Mouse (Mus musculus): Measurements from ENCODE around the gene Hspa1l. TPM values are rescaled to one million over a fixed set of nuclear protein-coding genes. Genes with fewer than 3 reads are reported as not detected.
"Not testable (repeated sequence)": the region's sequence is repeated elsewhere in the genome, so short reads cannot be mapped to it uniquely, and the experiment has no call there.

Gene Hspa1l
- polyA plus RNA-seq (2015; fragmentation: Nextera tagmentation; extraction: Ambion mirVana), result 0.16 and 0.78 TPM in 2 replicates

GRCm38 (mm10) chr17:34972069-34972749, at the start of gene Hspa1l, which contains the start of gene Hspa1a:
Hspa1l (plus strand) TSS chr17:34972703.
Hspa1a (minus strand) TSS chr17:34972156.
- WGBS, result under 1% methylated on average over 32 of the region's 33 CpGs
- H3K4me3 ChIP-seq (replicated peaks), result peak within 1 kb of the TSS; percentile 34
- H3K9me3 ChIP-seq; H3K9ac ChIP-seq; H3K27ac ChIP-seq; H3K36me3 ChIP-seq; H3K4me1 ChIP-seq (replicated peaks): not testable (repeated sequence)
- peaks cover 21% of the 10 kb centered on the region for H3K27me3 ChIP-seq (replicated peaks)
- peak within 1 kb of the TSS; percentile 77 for H3K4me2 ChIP-seq (replicated peaks)
- ATAC-seq, result peak; percentile 98

GRCm38 (mm10) chr17:34922939-34923338, 49.6 kb upstream of the Hspa1l start:
- H3K4me2 ChIP-seq (replicated peaks), result no peak overlapping the region
- no peaks in the 10 kb centered on the region for H3K27me3 ChIP-seq (replicated peaks)
- H3K9ac ChIP-seq, result no peak overlapping the region
- no peak overlapping the region for H3K27ac ChIP-seq
- ATAC-seq, result 0 out of 2 replicates have a peak, but pooled peaks have one; percentile 13
- no peaks in the 10 kb centered on the region for H3K9me3 ChIP-seq
- H3K36me3 ChIP-seq, result no peaks in the 10 kb centered on the region
- H3K4me1 ChIP-seq (replicated peaks), result 0 out of 2 replicates have a peak, but pooled peaks cover 3% of the 10 kb centered on the region
- 48% methylated on average over 6 of the region's 6 CpGs for WGBS
- H3K4me3 ChIP-seq (replicated peaks), result no peak overlapping the region

- Histone ChIP-seq H3K36me3 (0 out of 2 replicates have a peak, but pooled peaks cover 3% of the 10 kb centered on the region), H3K9me3 (no peaks in the 10 kb centered on the region), H3K4me2 (replicated peaks) (no peak overlapping the region), H3K4me3 (replicated peaks) (no peak overlapping the region), H3K4me1 (replicated peaks) (no peaks in the 10 kb centered on the region), H3K27ac (no peak overlapping the region), H3K9ac (no peak overlapping the region), H3K27me3 (replicated peaks) (no peaks in the 10 kb centered on the region)
- no peak for ATAC-seq
- WGBS, result 71% methylated on average over 5 of the region's 5 CpGs
Measured at GRCm38 (mm10) chr17:34924258-34924657, 48.2 kb upstream of the Hspa1l start.

- 84% methylated on average over 18 of the region's 18 CpGs for WGBS
- Histone ChIP-seq H3K27ac (no peak overlapping the region), H3K9me3 (no peaks in the 10 kb centered on the region), H3K4me3 (replicated peaks) (no peak overlapping the region), H3K27me3 (replicated peaks) (no peaks in the 10 kb centered on the region), H3K4me2 (replicated peaks) (no peak overlapping the region), H3K9ac (no peak overlapping the region), H3K36me3 (0 out of 2 replicates have a peak, but pooled peaks cover 3% of the 10 kb centered on the region), H3K4me1 (replicated peaks) (peaks cover 8% of the 10 kb centered on the region)
- ATAC-seq, result no peak
Measured at GRCm38 (mm10) chr17:34927306-34928019, 45.0 kb upstream of the Hspa1l start.

GRCm38 (mm10) chr17:34928841-34929240, 43.7 kb upstream of the Hspa1l start:
- ATAC-seq, result no peak

GRCm38 (mm10) chr17:34931061-34931734, 41.3 kb upstream of the Hspa1l start, which contains the start of gene Neu1:
Neu1 (plus strand) TSS chr17:34931253.
- Histone ChIP-seq H3K9me3 (no peaks in the 10 kb centered on the region), H3K4me1 (replicated peaks) (peaks cover 19% of the 10 kb centered on the region), H3K27ac (peak within 1 kb of the TSS; percentile 45), H3K9ac (peak within 1 kb of the TSS; percentile 79), H3K36me3 (0 out of 2 replicates have a peak, but pooled peaks cover 3% of the 10 kb centered on the region), H3K27me3 (replicated peaks) (no peaks in the 10 kb centered on the region), H3K4me3 (replicated peaks) (peak within 1 kb of the TSS; percentile 75), H3K4me2 (replicated peaks) (peak within 1 kb of the TSS; percentile 91)
- peak; percentile 98 for ATAC-seq
- WGBS, result under 1% methylated on average over 38 of the region's 38 CpGs

More at GRCm38 (mm10) chr17:34928841-34929240, 43.7 kb upstream of the Hspa1l start:
- no peak overlapping the region for H3K4me2 ChIP-seq (replicated peaks)
- H3K36me3 ChIP-seq, result 0 out of 2 replicates have a peak, but pooled peaks cover 3% of the 10 kb centered on the region
- H3K9me3 ChIP-seq, result no peaks in the 10 kb centered on the region
- no peak overlapping the region for H3K9ac ChIP-seq
- H3K4me1 ChIP-seq (replicated peaks), result peaks cover 8% of the 10 kb centered on the region
- no peaks in the 10 kb centered on the region for H3K27me3 ChIP-seq (replicated peaks)
- H3K27ac ChIP-seq, result no peak overlapping the region
- 60% methylated on average over 4 of the region's 4 CpGs for WGBS
- no peak overlapping the region for H3K4me3 ChIP-seq (replicated peaks)

GRCm38 (mm10) chr17:34931735-34932098, 40.8 kb upstream of the Hspa1l start:
- Histone ChIP-seq H3K27me3 (replicated peaks) (no peaks in the 10 kb centered on the region), H3K4me2 (replicated peaks) (peak overlapping the region; percentile 91), H3K9me3 (no peaks in the 10 kb centered on the region), H3K4me1 (replicated peaks) (peaks cover 19% of the 10 kb centered on the region), H3K36me3 (0 out of 2 replicates have a peak, but pooled peaks cover 3% of the 10 kb centered on the region), H3K27ac (peak overlapping the region; percentile 45), H3K9ac (peak overlapping the region; percentile 79), H3K4me3 (replicated peaks) (peak overlapping the region; percentile 75)
- ATAC-seq, result peak; percentile 42; the same call in 1 of the 2 replicates
- WGBS, result 6% methylated on average over 14 of the region's 14 CpGs

GRCm38 (mm10) chr17:34932287-34932686, 40.2 kb upstream of the Hspa1l start:
- Histone ChIP-seq H3K27ac (no peak overlapping the region), H3K27me3 (replicated peaks) (no peaks in the 10 kb centered on the region), H3K9me3 (no peaks in the 10 kb centered on the region), H3K9ac (peak overlapping the region; percentile 79), H3K4me3 (replicated peaks) (peak overlapping the region; percentile 75), H3K4me2 (replicated peaks) (peak overlapping the region; percentile 91), H3K36me3 (0 out of 2 replicates have a peak, but pooled peaks cover 3% of the 10 kb centered on the region), H3K4me1 (replicated peaks) (peaks cover 19% of the 10 kb centered on the region)
- ATAC-seq, result no peak
- 65% methylated on average over 8 of the region's 8 CpGs for WGBS

- no peak overlapping the region for H3K27ac ChIP-seq
- ATAC-seq, result no peak
- WGBS, result 66% methylated on average over 24 of the region's 24 CpGs
Measured at GRCm38 (mm10) chr17:34934031-34934430, 38.5 kb upstream of the Hspa1l start.

GRCm38 (mm10) chr17:34934830-34935229, 37.7 kb upstream of the Hspa1l start:
- H3K27ac ChIP-seq, result no peak overlapping the region
- no peaks in the 10 kb centered on the region for H3K9me3 ChIP-seq
- WGBS, result 52% methylated on average over 8 of the region's 8 CpGs
- H3K4me1 ChIP-seq (replicated peaks), result peaks cover 19% of the 10 kb centered on the region
- H3K9ac ChIP-seq, result peak overlapping the region; percentile 17; the same call in 1 of the 2 replicates
- no peaks in the 10 kb centered on the region for H3K27me3 ChIP-seq (replicated peaks)
- ATAC-seq, result no peak
- no peaks in the 10 kb centered on the region for H3K36me3 ChIP-seq
- H3K4me3 ChIP-seq (replicated peaks), result no peak overlapping the region
- peak overlapping the region; percentile 36; the same call in 1 of the 2 replicates for H3K4me2 ChIP-seq (replicated peaks)

More at GRCm38 (mm10) chr17:34934031-34934430, 38.5 kb upstream of the Hspa1l start:
- no peak overlapping the region for H3K9ac ChIP-seq
- 0 out of 2 replicates have a peak, but pooled peaks cover under 1% of the 10 kb centered on the region for H3K36me3 ChIP-seq
- no peak overlapping the region; the same call in 1 of the 2 replicates for H3K4me3 ChIP-seq (replicated peaks)
- peaks cover 19% of the 10 kb centered on the region for H3K4me1 ChIP-seq (replicated peaks)
- H3K27me3 ChIP-seq (replicated peaks), result no peaks in the 10 kb centered on the region
- H3K9me3 ChIP-seq, result no peaks in the 10 kb centered on the region
- peak overlapping the region; percentile 36 for H3K4me2 ChIP-seq (replicated peaks)

GRCm38 (mm10) chr17:34937960-34938505, 34.5 kb upstream of the Hspa1l start:
- no peak overlapping the region for H3K4me2 ChIP-seq (replicated peaks)
- no peaks in the 10 kb centered on the region for H3K9me3 ChIP-seq
- no peak overlapping the region for H3K9ac ChIP-seq
- no peaks in the 10 kb centered on the region for H3K27me3 ChIP-seq (replicated peaks)
- WGBS, result 78% methylated on average over 6 of the region's 6 CpGs
- H3K4me1 ChIP-seq (replicated peaks), result peaks cover 18% of the 10 kb centered on the region
- H3K4me3 ChIP-seq (replicated peaks), result no peak overlapping the region
- no peak for ATAC-seq
- H3K36me3 ChIP-seq, result no peaks in the 10 kb centered on the region
- H3K27ac ChIP-seq, result no peak overlapping the region

All from intestine, embryonic 15.5 days (tissue).